Mouse (Mus musculus): Measurements from ENCODE around the gene 3110040N11Rik. TPM values are rescaled to one million over a fixed set of nuclear protein-coding genes. Genes with fewer than 3 reads are reported as not detected.
"Not testable (repeated sequence)": the region's sequence is repeated elsewhere in the genome, so short reads cannot be mapped to it uniquely, and the experiment has no call there.

The 3110040N11Rik gene
- 50.7 and 53.3 TPM in 2 replicates for polyA plus RNA-seq (2016; fragmentation: Nextera tagmentation; extraction: Ambion mirVana)

- WGBS, result under 1% methylated on average over 38 of the region's 38 CpGs
Measured at GRCm38 (mm10) chr7:81789095-81789757, at the start of gene 3110040N11Rik. Gene 3110040N11Rik, minus strand, starts transcription at chr7:81789478.

DNA sequence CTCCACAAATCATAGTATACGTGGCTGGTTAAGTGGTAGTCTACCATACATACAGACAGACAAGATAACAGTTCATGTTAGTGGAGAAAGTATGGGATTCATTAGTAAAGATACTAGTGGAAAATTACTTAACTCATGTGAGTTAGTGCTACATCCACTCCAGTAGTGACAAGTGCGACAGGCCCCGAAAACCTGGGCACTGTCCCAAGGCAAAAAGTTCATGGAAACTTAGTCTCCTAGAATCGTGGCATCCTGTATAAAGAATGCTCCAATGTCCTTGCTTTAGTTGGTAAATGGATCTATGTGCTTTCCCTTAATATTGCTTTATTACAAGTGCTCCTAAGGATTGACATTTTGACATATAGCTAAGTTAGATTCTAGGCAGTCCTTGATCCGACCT is 48.5 kb upstream of the 3110040N11Rik start:
- not testable (repeated sequence) for DNase-seq (ENCODE audit: low spot score); H3K4me1 ChIP-seq; H3K36me3 ChIP-seq; H3K27me3 ChIP-seq (ENCODE audit: low read depth, poor library complexity, severe bottlenecking); H3K4me3 ChIP-seq; H3K9me3 ChIP-seq (replicated peaks); H3K27ac ChIP-seq
- 87% methylated on average over 5 of the region's 5 CpGs for WGBS

More at GRCm38 (mm10) chr7:81789095-81789757, at the start of gene 3110040N11Rik:
- no peaks in the 10 kb centered on the region for H3K9me3 ChIP-seq (replicated peaks)
- peak within 1 kb of the TSS; percentile 57 for H3K4me3 ChIP-seq
- peak within 1 kb of the TSS; percentile 88 for H3K27ac ChIP-seq
- no peaks in the 10 kb centered on the region for H3K27me3 ChIP-seq (ENCODE audit: low read depth, poor library complexity, severe bottlenecking)
- peaks cover 44% of the 10 kb centered on the region for H3K36me3 ChIP-seq
- peaks cover 14% of the 10 kb centered on the region for H3K4me1 ChIP-seq
- peak; percentile 87 for DNase-seq (ENCODE audit: low spot score)

GRCm38 (mm10) chr7:81835430-81835829 is 46.2 kb upstream of the 3110040N11Rik start:
- Histone ChIP-seq H3K4me3 (no peak overlapping the region), H3K27ac (no peak overlapping the region), H3K9me3 (replicated peaks) (no peaks in the 10 kb centered on the region), H3K36me3 (no peaks in the 10 kb centered on the region), H3K27me3 (ENCODE audit: low read depth, poor library complexity, severe bottlenecking) (no peaks in the 10 kb centered on the region), H3K4me1 (no peaks in the 10 kb centered on the region)
- DNase-seq (ENCODE audit: low spot score), result no peak
- 90% methylated on average over 5 of the region's 5 CpGs for WGBS

GRCm38 (mm10) chr7:81834847-81835246 is 45.6 kb upstream of the 3110040N11Rik start:
- Histone ChIP-seq H3K4me1 (peaks cover 1% of the 10 kb centered on the region; the same call in 1 of the 2 replicates), H3K4me3 (no peak overlapping the region), H3K27me3 (ENCODE audit: low read depth, poor library complexity, severe bottlenecking) (no peaks in the 10 kb centered on the region), H3K27ac (no peak overlapping the region), H3K9me3 (replicated peaks) (no peaks in the 10 kb centered on the region), H3K36me3 (no peaks in the 10 kb centered on the region)
- DNase-seq (ENCODE audit: low spot score), result no peak

GRCm38 (mm10) chr7:81829379-81829894 is 40.2 kb upstream of the 3110040N11Rik start, which contains the start of gene Btbd1:
Gene Btbd1, minus strand, starts transcription at chr7:81829431.
- Histone ChIP-seq H3K27me3 (ENCODE audit: low read depth, poor library complexity, severe bottlenecking) (no peaks in the 10 kb centered on the region), H3K36me3 (no peaks in the 10 kb centered on the region), H3K4me3 (peak within 1 kb of the TSS; percentile 79), H3K9me3 (replicated peaks) (no peaks in the 10 kb centered on the region), H3K4me1 (peaks cover 36% of the 10 kb centered on the region), H3K27ac (peak within 1 kb of the TSS; percentile 94)
- under 1% methylated on average over 53 of the region's 58 CpGs for WGBS
- peak; percentile 85 for DNase-seq (ENCODE audit: low spot score)

DNA sequence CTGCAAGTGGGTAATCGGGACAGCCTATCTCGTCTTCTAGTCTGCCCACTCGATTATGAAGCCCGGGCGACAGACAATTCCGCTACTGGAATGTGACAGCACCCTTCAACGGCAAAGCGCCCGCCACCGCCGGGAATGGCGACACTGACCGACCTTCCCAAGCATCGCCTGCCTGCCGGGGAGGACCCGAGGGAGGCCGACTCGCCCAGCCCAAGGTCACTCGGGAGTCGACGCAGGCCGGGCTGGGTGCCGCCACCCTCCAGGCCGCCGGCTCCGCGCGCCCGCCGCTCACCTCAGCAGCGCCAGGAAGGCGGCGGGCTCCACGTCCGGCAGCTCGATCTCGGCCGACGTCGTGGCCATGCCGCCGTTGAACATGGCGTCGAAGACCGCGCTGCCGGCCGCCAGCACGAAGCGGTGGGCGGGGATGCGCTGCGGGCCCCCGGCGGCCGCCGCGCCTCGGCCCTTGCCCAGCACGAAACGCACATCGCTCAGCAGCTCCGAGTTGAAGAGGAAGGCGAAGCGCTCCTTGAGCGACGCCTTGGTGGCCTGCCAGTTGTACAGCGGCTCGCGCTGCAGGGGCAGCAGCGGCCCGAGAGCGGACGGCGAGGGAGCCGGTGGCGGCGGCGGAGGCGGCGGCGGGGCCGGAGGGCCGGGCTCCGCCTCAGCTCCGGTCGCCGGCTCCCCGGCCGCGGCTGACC is 39.6 kb upstream of the 3110040N11Rik start:
- Histone ChIP-seq H3K27me3 (ENCODE audit: low read depth, poor library complexity, severe bottlenecking) (no peaks in the 10 kb centered on the region), H3K4me3 (peak overlapping the region; percentile 79), H3K9me3 (replicated peaks) (no peaks in the 10 kb centered on the region), H3K36me3 (no peaks in the 10 kb centered on the region), H3K27ac (peak overlapping the region; percentile 94), H3K4me1 (peaks cover 36% of the 10 kb centered on the region)
- WGBS, result under 1% methylated on average over 91 of the region's 91 CpGs
- peak; percentile 72 for DNase-seq (ENCODE audit: low spot score)

DNA sequence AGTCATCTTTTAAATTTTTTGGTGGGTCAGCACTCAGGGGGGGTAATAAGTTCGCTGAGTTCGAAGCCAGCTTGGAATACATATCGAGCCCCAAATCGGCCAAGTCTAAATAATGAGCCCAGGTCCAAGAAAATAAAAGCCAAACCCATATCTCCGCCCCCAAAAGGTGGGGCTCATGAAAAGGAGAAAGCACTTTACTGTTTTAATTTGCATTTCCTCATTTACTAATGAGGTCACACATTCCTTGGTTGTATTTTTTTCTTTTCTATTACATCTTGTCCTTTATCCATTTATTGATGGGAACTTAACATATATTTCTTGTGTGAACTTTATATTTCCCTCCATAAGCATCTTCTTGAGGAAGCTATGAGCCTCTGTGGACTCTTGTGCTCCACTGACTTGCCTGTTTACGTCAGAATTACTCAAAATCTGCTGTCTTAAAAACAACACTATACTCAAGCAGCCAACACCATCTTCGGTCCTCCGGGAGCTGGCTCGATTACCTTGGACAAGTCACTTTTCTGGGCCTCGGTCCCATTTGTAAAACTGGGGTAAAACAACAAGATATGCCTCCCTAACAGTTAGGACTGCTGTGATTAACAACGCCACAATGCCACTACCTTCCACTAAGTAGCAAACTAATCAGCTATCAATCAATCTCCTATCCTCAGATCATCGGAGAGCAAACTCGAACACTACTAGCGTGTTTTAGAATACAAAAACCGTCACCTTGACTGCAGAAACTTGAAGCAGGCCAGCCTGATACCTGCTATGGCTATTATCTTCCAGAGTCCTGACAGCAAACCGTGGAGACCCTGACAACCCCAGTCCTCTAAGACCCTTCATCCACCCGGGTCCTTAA is 38.8 kb upstream of the 3110040N11Rik start:
- Histone ChIP-seq H3K9me3 (replicated peaks) (no peaks in the 10 kb centered on the region), H3K4me1 (peaks cover 36% of the 10 kb centered on the region), H3K4me3 (peak overlapping the region; percentile 79), H3K27ac (peak overlapping the region; percentile 94), H3K36me3 (no peaks in the 10 kb centered on the region), H3K27me3 (ENCODE audit: low read depth, poor library complexity, severe bottlenecking) (no peaks in the 10 kb centered on the region)
- WGBS, result 34% methylated on average over 17 of the region's 17 CpGs
- no peak for DNase-seq (ENCODE audit: low spot score)

DNA sequence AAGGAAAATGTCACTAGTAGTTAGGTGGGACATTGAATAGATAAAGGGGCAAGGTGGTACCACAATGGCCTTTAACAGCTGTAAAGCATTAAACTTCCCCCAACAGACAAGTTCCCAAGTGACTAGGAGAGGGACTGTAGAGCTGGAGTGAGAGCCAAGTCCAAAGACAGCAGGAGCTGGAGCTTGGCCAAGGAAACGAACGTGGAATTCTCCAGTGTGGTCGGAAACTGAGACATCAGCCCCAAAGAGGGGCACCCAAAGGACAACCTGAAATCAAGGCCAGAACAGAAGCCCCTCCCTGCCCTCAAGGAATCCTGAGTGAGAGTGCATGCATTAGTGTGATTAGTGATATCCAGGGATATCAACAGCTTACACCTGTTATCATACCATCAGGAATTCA is 36.1 kb upstream of the 3110040N11Rik start:
- no peaks in the 10 kb centered on the region for H3K9me3 ChIP-seq (replicated peaks)
- no peak overlapping the region for H3K27ac ChIP-seq
- H3K4me1 ChIP-seq, result peaks cover 36% of the 10 kb centered on the region
- 80% methylated on average over 3 of the region's 3 CpGs for WGBS
- no peak overlapping the region for H3K4me3 ChIP-seq
- H3K27me3 ChIP-seq (ENCODE audit: low read depth, poor library complexity, severe bottlenecking), result no peaks in the 10 kb centered on the region
- no peak for DNase-seq (ENCODE audit: low spot score)
- no peaks in the 10 kb centered on the region for H3K36me3 ChIP-seq

GRCm38 (mm10) chr7:81824906-81825305 is 35.6 kb upstream of the 3110040N11Rik start:
- Histone ChIP-seq H3K27ac (no peak overlapping the region), H3K9me3 (replicated peaks) (no peaks in the 10 kb centered on the region), H3K27me3 (ENCODE audit: low read depth, poor library complexity, severe bottlenecking) (no peaks in the 10 kb centered on the region), H3K36me3 (no peaks in the 10 kb centered on the region), H3K4me3 (no peak overlapping the region), H3K4me1 (peaks cover 36% of the 10 kb centered on the region)
- whole genome bisulfite sequencing, result 87% methylated on average over 3 of the region's 3 CpGs
- DNase-seq (ENCODE audit: low spot score), result no peak

- H3K4me3 ChIP-seq, result no peak overlapping the region
- no peaks in the 10 kb centered on the region for H3K9me3 ChIP-seq (replicated peaks)
- no peaks in the 10 kb centered on the region for H3K27me3 ChIP-seq (ENCODE audit: low read depth, poor library complexity, severe bottlenecking)
- no peaks in the 10 kb centered on the region for H3K4me1 ChIP-seq
- H3K27ac ChIP-seq, result no peak overlapping the region
- H3K36me3 ChIP-seq, result peaks cover 43% of the 10 kb centered on the region
- DNase-seq (ENCODE audit: low spot score), result no peak
- WGBS, result 90% methylated on average over 5 of the region's 5 CpGs
Measured at GRCm38 (mm10) chr7:81806067-81806466, 16.8 kb upstream of the 3110040N11Rik start.

DNA sequence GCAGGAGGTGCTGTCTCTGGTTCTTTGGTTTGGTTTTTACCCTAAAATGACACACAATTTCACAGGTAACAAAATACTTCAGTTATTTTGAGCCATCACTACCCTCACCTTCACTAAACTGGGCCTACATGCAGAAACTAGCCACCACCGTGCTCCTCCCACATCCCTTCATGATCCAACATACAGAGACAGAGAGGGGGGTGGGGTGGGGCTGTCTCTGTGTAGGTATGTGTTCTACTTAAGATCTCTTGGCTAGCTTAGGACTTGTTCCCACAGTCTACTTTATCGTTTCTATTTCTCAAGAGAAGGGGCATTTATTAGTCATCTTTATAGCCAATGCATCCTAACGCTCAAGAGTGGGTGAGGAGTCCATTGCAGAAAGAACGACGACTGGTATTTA is 742 bp downstream of the 3110040N11Rik start:
- 11% methylated on average over 5 of the region's 5 CpGs for whole genome bisulfite sequencing
- Histone ChIP-seq H3K9me3 (replicated peaks) (no peaks in the 10 kb centered on the region), H3K4me1 (peaks cover 14% of the 10 kb centered on the region), H3K27ac (peak overlapping the region; percentile 88), H3K4me3 (peak overlapping the region; percentile 57), H3K27me3 (ENCODE audit: low read depth, poor library complexity, severe bottlenecking) (no peaks in the 10 kb centered on the region), H3K36me3 (peaks cover 42% of the 10 kb centered on the region)
- DNase-seq (ENCODE audit: low spot score), result no peak

- no peak for DNase-seq (ENCODE audit: low spot score)
- H3K27me3 ChIP-seq (ENCODE audit: low read depth, poor library complexity, severe bottlenecking), result no peaks in the 10 kb centered on the region
- H3K9me3 ChIP-seq (replicated peaks), result no peaks in the 10 kb centered on the region
- peaks cover 43% of the 10 kb centered on the region for H3K36me3 ChIP-seq
- H3K4me3 ChIP-seq, result no peak overlapping the region
- 84% methylated on average over 10 of the region's 10 CpGs for WGBS
- no peak overlapping the region for H3K27ac ChIP-seq
- no peaks in the 10 kb centered on the region for H3K4me1 ChIP-seq
Measured at GRCm38 (mm10) chr7:81777667-81778218, 11.5 kb downstream of the 3110040N11Rik start.

Data from limb, embryonic 10.5 days (tissue).